Mouse (Mus musculus) large intestine, adult 2 months (tissue): Measurements from ENCODE around the gene Ccdc40. TPM values are rescaled to one million over a fixed set of nuclear protein-coding genes. Genes with fewer than 3 reads are reported as not detected.
A peak's percentile ranks its signal among the peaks of the same experiment; 100 is the strongest.

Source experiments
- DNase-seq: peaks from one replicate; pipeline ENCODE4 v3.0.0-alpha.2; 2012; ENCODE audit warnings: low read depth, low spot score
- WGBS: fragments of 180-500 bp; shearing (Covaris S2); methylation state at CpG from one replicate; pipeline ENCODE4 v1.1.7; 2018; 5-methylcytosine and 5-hydroxymethylcytosine counted together
- polyA plus RNA-seq: library from polyadenylated mRNA; depleted of rRNA; stranded (reverse); fragments of >200 nt; gene quantifications from 2 replicates; pipeline ENCODE4 v1.2.3, GENCODE M21; 2012

The Ccdc40 gene
- polyA plus RNA-seq, 1 experiment: 0.26 TPM

DNA sequence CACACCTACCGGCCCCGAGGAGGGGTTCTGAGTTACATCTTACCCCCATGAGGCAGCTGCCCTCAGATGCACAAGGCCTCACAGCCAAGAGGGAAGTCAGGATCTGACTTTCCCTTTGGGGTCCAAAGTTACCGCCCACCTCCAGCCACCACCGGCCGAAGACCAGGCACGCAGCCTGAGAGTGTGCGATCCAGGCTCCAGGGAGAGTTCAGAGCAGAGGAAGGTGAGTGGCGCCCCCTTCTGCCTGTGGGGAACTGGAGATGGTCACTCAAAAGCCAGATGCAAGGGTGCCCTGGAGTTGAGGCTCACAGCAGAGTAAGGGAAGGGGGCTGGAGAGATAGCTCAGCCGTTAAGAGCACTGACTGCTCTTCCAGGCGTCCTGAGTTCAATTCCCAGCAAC is 22.6 kb upstream of the Ccdc40 start:
- no peak for DNase-seq
- WGBS: 83% methylated on average over 10 of the region's 10 CpGs

GRCm38 (mm10) chr11:119206562-119206961 is 21.8 kb upstream of the Ccdc40 start:
- WGBS: 27% methylated on average over 5 of the region's 5 CpGs
- no peak for DNase-seq

GRCm38 (mm10) chr11:119207986-119208385 is 20.4 kb upstream of the Ccdc40 start:
- 87% methylated on average over 6 of the region's 6 CpGs for WGBS
- no peak for DNase-seq

- DNase-seq: no peak
- 94% methylated on average over 20 of the region's 20 CpGs for WGBS
These were observed 19.5 kb upstream of the Ccdc40 start for GRCm38 (mm10) chr11:119208870-119209370.

GRCm38 (mm10) chr11:119209371-119210025 is 18.9 kb upstream of the Ccdc40 start:
- 72% methylated on average over 10 of the region's 10 CpGs for WGBS
- no peak for DNase-seq

DNA sequence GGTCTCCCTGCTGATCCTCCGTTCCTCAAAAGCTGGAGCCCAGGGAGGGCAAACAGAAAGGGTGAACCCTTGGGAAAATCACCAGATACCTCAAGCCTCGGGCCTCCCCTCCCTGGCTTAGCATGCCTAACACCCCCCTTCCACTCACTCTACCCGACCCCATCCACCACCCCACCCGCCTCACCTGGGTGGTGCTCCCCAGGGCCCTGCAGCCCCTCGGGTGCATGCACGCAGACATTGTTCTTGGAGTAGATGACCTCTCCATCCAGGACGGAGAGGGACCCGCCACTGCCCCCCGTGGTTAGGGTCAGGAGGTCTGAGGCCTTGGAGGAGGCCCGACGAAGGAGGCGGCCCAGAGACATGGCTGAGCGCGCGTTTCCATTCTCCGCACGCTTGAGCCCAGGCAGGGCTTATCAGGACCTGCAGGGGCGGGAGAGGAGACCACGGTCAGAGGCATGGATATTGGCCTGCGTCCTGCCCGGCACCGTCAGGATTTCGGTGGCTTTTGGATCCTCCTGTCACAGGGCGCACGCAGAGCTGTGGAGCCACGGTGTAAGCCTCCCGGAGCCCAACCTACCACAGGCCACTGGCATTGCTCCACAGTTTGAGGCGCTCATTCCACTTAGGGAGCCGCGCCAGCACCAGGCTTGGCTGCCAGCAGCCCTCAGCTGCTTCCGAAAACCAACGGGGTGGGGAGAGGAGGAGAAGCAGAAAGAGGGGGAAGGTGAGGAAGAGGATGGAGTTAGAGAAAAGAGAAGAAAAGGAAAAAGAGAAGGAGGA is 17.9 kb upstream of the Ccdc40 start:
- DNase-seq: no peak
- WGBS: 73% methylated on average over 32 of the region's 32 CpGs

DNA sequence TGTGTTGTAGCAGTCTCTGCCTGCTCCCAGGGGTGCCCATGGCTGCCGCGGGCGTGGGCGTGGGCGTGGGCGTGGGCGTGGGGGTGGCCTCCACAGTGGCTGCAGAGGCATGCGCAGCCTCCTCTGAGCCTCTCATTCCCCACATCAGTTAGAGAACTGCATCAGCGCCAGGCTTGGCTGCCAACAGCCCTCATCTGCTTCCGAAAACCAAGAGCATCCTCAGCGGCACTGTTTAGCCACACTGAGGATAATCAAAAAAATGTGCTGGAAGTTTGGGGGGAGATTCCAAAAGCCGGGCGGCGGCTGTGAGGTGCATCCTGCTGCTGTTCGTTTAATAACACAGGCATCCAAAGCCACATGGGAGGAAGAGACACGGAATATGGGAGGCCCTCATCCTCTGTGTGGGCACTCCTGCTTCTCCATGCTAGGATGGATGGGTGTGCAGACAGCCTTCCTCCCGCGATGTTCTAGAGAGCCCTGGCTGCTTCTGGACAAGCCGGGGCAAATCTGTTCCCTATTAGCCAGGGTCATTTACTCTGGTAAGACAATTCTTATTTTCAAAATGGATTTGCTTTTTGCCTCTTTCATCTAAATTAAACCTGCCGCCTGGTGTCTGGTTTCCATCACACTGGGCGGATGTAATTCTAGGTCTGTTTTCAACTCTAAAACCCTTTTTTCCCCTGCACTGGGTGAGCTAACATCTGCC is 16.6 kb upstream of the Ccdc40 start:
- 81% methylated on average over 21 of the region's 21 CpGs for WGBS
- no peak for DNase-seq

GRCm38 (mm10) chr11:119213166-119213885 is 15.0 kb upstream of the Ccdc40 start:
- 47% methylated on average over 19 of the region's 19 CpGs for WGBS
- no peak for DNase-seq

DNA sequence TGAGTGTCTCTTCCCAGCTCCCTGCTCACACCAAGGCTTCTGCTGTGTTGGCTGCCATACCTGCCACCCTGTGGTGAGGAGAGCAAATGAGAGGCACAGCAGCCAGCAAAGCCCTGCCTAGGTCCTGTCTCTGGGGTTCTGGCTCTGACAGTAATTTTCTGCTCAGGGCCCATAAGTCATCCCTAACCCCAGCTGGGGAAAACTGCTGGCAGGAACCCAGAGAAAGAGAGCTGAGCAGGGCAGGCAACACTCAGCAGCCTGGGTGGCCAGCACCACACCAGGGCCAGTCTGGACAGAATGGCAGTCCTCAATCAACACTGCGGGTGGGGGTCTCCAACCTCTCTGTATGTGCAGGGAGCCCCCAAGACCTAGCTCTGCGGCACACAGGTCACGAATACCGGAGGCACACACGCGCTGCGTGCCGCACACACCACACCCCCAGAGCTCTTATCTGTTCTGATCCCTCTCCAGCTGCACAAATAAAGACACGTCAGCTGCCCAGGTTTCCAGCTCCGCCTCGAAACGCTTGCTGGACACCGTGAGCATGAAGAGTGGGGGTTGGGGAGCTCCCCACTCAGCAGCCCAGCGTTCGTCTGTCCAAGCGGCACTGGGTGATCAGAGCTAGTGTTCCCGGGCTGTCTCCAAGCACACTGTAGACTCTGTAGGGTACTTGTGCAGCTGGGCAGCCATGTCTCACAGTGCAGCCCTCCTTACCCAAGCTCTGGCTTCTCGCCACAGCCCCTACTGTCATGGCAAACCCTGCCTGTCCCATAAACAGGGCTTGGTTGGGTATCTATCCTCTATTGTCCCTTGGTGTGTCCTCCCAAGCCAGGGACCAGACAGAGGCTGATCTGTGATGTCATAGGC is 13.1 kb upstream of the Ccdc40 start:
- DNase-seq: no peak
- WGBS: 4% methylated on average over 18 of the region's 18 CpGs

DNA sequence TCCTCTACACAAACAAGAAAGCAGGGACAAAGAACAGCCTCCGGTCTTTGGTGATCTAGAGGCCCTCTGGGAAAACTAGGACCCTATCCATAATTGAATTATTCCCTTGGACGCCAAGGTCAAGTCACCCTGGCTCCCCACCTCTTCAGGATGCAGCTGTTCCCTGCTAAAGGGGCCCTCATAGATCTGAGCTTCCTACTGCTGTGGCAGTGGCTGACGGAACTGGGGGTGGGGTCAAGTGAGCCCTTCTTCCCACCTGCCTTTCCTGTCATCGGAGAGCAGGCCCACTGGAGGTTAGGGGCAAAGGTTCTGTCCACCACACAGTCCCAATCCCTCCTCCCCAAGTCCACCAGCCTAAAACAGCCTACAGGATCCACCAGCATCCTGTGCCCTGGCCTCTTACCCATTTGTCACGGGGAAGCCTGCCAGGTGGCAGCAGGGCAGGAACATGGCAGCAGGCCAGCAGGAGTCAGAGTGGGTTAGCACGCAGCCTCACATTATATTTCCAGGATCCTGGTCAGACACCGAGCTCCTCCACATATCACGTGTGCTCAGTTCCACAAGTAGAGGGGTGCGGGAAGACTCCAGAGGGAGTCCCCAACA is 12.4 kb upstream of the Ccdc40 start:
- no peak for DNase-seq
- 23% methylated on average over 9 of the region's 9 CpGs for WGBS

GRCm38 (mm10) chr11:119217861-119218260 is 10.5 kb upstream of the Ccdc40 start:
- no peak for DNase-seq
- WGBS: 84% methylated on average over 6 of the region's 6 CpGs

DNA sequence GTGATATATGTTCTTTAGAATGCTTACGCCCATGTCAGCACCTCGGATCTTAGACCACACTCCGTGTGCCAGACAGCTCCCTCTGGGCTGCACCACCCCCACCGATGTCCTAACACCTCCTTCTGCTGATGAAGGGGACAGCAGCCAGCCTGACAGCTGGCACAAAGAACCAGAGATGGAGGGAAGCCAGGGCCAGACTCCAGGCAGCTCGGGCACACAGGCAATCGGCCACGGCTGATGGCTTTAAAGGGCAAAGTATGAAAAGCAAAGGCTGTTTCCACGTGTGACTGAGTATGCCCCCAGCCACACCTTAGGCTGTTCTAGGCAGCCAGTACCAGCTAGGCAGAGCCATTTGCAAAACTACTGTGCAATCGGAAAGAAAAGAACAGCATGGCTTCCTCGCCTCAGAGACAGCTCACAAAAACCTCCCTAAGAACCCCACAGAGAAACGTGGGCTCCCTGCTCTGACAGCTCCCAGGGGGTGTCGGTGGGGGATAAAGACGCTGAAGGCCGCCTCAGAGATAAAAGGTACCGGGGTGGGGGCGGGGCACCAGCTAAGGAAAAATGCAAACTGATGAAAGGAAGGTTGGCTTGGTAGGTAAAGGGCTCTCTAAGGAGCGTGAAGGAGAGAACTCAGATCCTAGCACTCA is 8.4 kb upstream of the Ccdc40 start:
- WGBS: 28% methylated on average over 17 of the region's 17 CpGs
- DNase-seq: peak; percentile 37

- WGBS: 75% methylated on average over 10 of the region's 11 CpGs
- no peak for DNase-seq
These were observed 6.4 kb upstream of the Ccdc40 start for GRCm38 (mm10) chr11:119221812-119222510.

DNA sequence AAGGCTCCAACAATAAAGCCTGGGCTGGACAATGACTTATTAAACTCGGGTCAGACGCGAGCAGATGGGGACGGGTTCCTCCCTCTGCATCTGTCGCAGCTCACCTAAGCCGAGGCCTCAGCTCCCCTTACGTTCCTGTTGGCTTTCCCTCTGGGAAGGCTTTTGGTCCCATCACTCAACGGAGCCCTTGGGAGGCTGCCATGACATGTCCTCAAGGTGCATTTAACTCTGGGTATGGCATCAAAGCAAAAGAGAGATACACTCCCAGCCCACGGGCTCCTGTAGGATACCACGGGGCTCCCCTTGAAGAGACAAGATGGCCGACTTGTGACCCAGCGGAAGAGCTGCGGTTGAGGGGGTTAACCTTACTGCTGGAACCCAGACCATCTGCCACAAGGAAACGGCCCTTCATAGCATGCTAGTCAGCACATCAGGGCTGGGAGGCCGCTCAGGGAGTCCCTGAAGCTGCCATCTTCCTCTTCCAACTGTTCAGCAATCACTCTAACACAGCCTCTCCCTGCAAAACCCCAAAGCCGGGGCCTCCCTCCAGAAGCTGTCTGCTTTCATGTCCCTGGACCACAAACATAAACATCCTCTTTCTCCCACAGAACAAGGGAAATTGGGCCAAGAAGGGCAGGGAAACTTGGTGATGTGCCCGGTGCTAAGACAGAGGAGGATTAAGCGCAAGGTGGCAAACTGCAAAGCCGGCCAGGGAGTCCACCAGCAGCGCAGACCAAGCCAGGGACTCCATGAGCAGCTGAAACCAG is 5.1 kb upstream of the Ccdc40 start:
- 77% methylated on average over 20 of the region's 20 CpGs for WGBS
- no peak for DNase-seq

- DNase-seq: no peak
- WGBS: 87% methylated on average over 6 of the region's 6 CpGs
These were observed 3.4 kb upstream of the Ccdc40 start for GRCm38 (mm10) chr11:119224926-119225325.

DNA sequence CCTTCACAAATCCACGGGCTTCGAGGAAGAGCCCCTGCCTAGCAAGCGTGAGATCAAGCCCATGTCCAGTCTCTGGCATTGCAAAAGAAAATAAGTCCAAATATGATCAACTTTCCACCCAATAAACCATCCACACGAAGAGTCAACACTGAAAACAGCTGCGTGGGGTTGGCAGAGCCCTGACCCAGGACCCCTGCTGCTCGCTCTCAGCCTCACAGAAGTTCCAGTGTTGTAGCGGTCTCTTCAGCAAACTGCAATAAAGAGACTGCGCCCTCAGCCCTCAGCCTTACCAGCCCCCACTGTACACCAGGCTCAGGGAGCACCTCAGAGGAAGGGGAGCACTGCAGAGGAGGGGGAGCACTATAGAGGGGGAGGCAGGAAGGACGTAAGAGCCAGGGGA is 2.7 kb upstream of the Ccdc40 start:
- DNase-seq: no peak
- WGBS: 83% methylated on average over 9 of the region's 9 CpGs

DNA sequence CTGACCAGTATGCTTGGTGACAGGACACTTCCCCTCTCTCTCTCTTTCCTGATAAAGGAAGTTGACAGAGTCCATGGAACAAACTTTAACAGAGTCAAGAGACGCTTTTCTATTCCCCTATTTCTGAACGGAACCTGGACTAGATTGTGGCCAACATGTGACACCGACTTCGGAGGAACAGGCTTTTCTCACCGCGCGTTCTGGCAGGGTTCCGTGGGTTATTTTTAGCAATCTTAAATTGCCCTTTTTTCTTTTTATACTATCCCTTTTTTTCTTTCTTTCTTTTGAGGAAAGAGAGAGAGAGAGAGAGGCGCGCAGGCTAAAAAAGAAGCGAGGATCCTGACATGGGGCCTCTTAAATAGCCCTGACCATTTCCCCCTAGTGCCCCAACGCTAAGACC is 781 bp upstream of the Ccdc40 start:
- no peak for DNase-seq
- 22% methylated on average over 12 of the region's 12 CpGs for WGBS
